Mouse (Mus musculus) adrenal gland, postnatal 0 days (tissue): ENCODE measurements around the gene Rgs21. TPM values are rescaled to one million over a fixed set of nuclear protein-coding genes. Genes with fewer than 3 reads are reported as not detected.

Source experiments
- polyA plus RNA-seq: library from polyadenylated mRNA; unstranded; fragments of >200 nt; fragmentation: Nextera tagmentation; extraction: Ambion mirVana; gene quantifications from 2 replicates; pipeline ENCODE4 v1.2.1, GENCODE M21; 2015

Rgs21 gene
- polyA plus RNA-seq: not detected in 2 replicates

DNA sequence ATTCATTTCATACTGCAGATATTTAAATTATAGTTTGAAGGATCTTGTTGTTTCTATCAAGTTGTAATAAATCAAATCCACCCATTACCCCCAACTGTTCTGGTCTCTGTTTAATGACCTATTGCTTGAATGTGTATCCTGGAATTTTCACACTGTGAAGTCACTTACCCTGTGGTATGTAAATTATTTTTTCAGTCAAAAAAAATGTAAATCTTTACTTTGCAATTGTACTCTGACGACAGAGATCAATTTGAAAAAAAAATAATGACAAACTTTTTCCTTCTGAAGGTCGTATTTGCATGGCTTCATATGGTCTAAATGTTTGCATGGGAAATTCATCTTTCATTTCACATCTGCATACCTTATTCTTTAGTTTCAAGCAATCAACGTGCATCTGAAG is at the start of gene Rgs21:
Gene Rgs21 (minus strand): TSS at position 101 of the 400 bp plus-strand sequence.

Other genes starting within 250 kb of the Rgs21 start
- gene Rgs18, start 207.8 kb upstream of the Rgs21 start, polyA plus RNA-seq: 1.5 and 3.1 TPM in 2 replicates